Mouse (Mus musculus): Measurements from ENCODE around the gene Nim1k. TPM values are rescaled to one million over a fixed set of nuclear protein-coding genes. Genes with fewer than 3 reads are reported as not detected.

Gene Nim1k
- polyA plus RNA-seq, 1 experiment = 0.19 TPM

GRCm38 (mm10) chr13:119754635-119755020, 1.1 kb downstream of the Nim1k start:
- no peak overlapping the region for H3K4me3 ChIP-seq (ENCODE audit: low read depth, low read length)
- H3K27me3 ChIP-seq (ENCODE audit: control insufficient read depth, insufficient read depth, low read length, poor library complexity, severe bottlenecking) = no peaks in the 10 kb centered on the region
- H3K9me3 ChIP-seq (replicated peaks; ENCODE audit: control insufficient read depth, insufficient read depth, low read length, poor library complexity, severe bottlenecking) = no peaks in the 10 kb centered on the region
- no peak for TF ChIP-seq EP300 (IDR thresholded peaks at IDR 0.05; ENCODE audit: insufficient read depth, low read depth, low read length)
- TF ChIP-seq POLR2A (IDR thresholded peaks at IDR 0.05; ENCODE audit: insufficient read depth, low read length) = no peak
- TF ChIP-seq CTCF (IDR thresholded peaks at IDR 0.05; ENCODE audit: low read depth, low read length) = no peak
- no peaks in the 10 kb centered on the region for H3K36me3 ChIP-seq (ENCODE audit: control insufficient read depth, insufficient read depth, low read length, poor library complexity, severe bottlenecking)
- no peak overlapping the region for H3K27ac ChIP-seq (ENCODE audit: insufficient read depth, low read length)
- no peak overlapping the region for H3K9ac ChIP-seq (ENCODE audit: low read depth, poor library complexity, severe bottlenecking)
- H3K4me1 ChIP-seq (ENCODE audit: control insufficient read depth, insufficient read depth, low read length) = no peaks in the 10 kb centered on the region

GRCm38 (mm10) chr13:119753859-119754634, 1.6 kb downstream of the Nim1k start:
- no peaks in the 10 kb centered on the region for H3K36me3 ChIP-seq (ENCODE audit: control insufficient read depth, insufficient read depth, low read length, poor library complexity, severe bottlenecking)
- no peak for TF ChIP-seq EP300 (IDR thresholded peaks at IDR 0.05; ENCODE audit: insufficient read depth, low read depth, low read length)
- no peak for TF ChIP-seq POLR2A (IDR thresholded peaks at IDR 0.05; ENCODE audit: insufficient read depth, low read length)
- no peak for TF ChIP-seq CTCF (IDR thresholded peaks at IDR 0.05; ENCODE audit: low read depth, low read length)
- H3K4me3 ChIP-seq (ENCODE audit: low read depth, low read length) = no peak overlapping the region
- no peaks in the 10 kb centered on the region for H3K27me3 ChIP-seq (ENCODE audit: control insufficient read depth, insufficient read depth, low read length, poor library complexity, severe bottlenecking)
- H3K9ac ChIP-seq (ENCODE audit: low read depth, poor library complexity, severe bottlenecking) = no peak overlapping the region
- H3K27ac ChIP-seq (ENCODE audit: insufficient read depth, low read length) = no peak overlapping the region
- H3K9me3 ChIP-seq (replicated peaks; ENCODE audit: control insufficient read depth, insufficient read depth, low read length, poor library complexity, severe bottlenecking) = no peaks in the 10 kb centered on the region
- H3K4me1 ChIP-seq (ENCODE audit: control insufficient read depth, insufficient read depth, low read length) = no peaks in the 10 kb centered on the region

GRCm38 (mm10) chr13:119746930-119747329, 8.8 kb downstream of the Nim1k start:
- H3K27ac ChIP-seq (ENCODE audit: insufficient read depth, low read length) = no peak overlapping the region
- H3K36me3 ChIP-seq (ENCODE audit: control insufficient read depth, insufficient read depth, low read length, poor library complexity, severe bottlenecking) = no peaks in the 10 kb centered on the region
- TF ChIP-seq EP300 (IDR thresholded peaks at IDR 0.05; ENCODE audit: insufficient read depth, low read depth, low read length) = no peak
- no peak for TF ChIP-seq CTCF (IDR thresholded peaks at IDR 0.05; ENCODE audit: low read depth, low read length)
- no peaks in the 10 kb centered on the region for H3K27me3 ChIP-seq (ENCODE audit: control insufficient read depth, insufficient read depth, low read length, poor library complexity, severe bottlenecking)
- H3K4me1 ChIP-seq (ENCODE audit: control insufficient read depth, insufficient read depth, low read length) = no peaks in the 10 kb centered on the region
- H3K9ac ChIP-seq (ENCODE audit: low read depth, poor library complexity, severe bottlenecking) = no peak overlapping the region
- no peaks in the 10 kb centered on the region for H3K9me3 ChIP-seq (replicated peaks; ENCODE audit: control insufficient read depth, insufficient read depth, low read length, poor library complexity, severe bottlenecking)
- no peak overlapping the region for H3K4me3 ChIP-seq (ENCODE audit: low read depth, low read length)

GRCm38 (mm10) chr13:119743470-119743869, 12.2 kb downstream of the Nim1k start:
- Histone ChIP-seq H3K27ac (ENCODE audit: insufficient read depth, low read length) (no peak overlapping the region), H3K4me3 (ENCODE audit: low read depth, low read length) (no peak overlapping the region), H3K27me3 (ENCODE audit: control insufficient read depth, insufficient read depth, low read length, poor library complexity, severe bottlenecking) (no peaks in the 10 kb centered on the region), H3K4me1 (ENCODE audit: control insufficient read depth, insufficient read depth, low read length) (no peaks in the 10 kb centered on the region), H3K9ac (ENCODE audit: low read depth, poor library complexity, severe bottlenecking) (no peak overlapping the region), H3K9me3 (replicated peaks; ENCODE audit: control insufficient read depth, insufficient read depth, low read length, poor library complexity, severe bottlenecking) (no peaks in the 10 kb centered on the region), H3K36me3 (ENCODE audit: control insufficient read depth, insufficient read depth, low read length, poor library complexity, severe bottlenecking) (no peaks in the 10 kb centered on the region)
- TF ChIP-seq CTCF (IDR thresholded peaks at IDR 0.05; ENCODE audit: low read depth, low read length) (no peak), EP300 (IDR thresholded peaks at IDR 0.05; ENCODE audit: insufficient read depth, low read depth, low read length) (no peak), POLR2A (IDR thresholded peaks at IDR 0.05; ENCODE audit: insufficient read depth, low read length) (no peak)

GRCm38 (mm10) chr13:119742711-119743415, 12.8 kb downstream of the Nim1k start:
- H3K36me3 ChIP-seq (ENCODE audit: control insufficient read depth, insufficient read depth, low read length, poor library complexity, severe bottlenecking) = no peaks in the 10 kb centered on the region
- no peak overlapping the region for H3K4me3 ChIP-seq (ENCODE audit: low read depth, low read length)
- H3K4me1 ChIP-seq (ENCODE audit: control insufficient read depth, insufficient read depth, low read length) = no peaks in the 10 kb centered on the region
- no peaks in the 10 kb centered on the region for H3K9me3 ChIP-seq (replicated peaks; ENCODE audit: control insufficient read depth, insufficient read depth, low read length, poor library complexity, severe bottlenecking)
- H3K27me3 ChIP-seq (ENCODE audit: control insufficient read depth, insufficient read depth, low read length, poor library complexity, severe bottlenecking) = no peaks in the 10 kb centered on the region
- TF ChIP-seq CTCF (IDR thresholded peaks at IDR 0.05; ENCODE audit: low read depth, low read length) = no peak
- TF ChIP-seq EP300 (IDR thresholded peaks at IDR 0.05; ENCODE audit: insufficient read depth, low read depth, low read length) = no peak
- TF ChIP-seq POLR2A (IDR thresholded peaks at IDR 0.05; ENCODE audit: insufficient read depth, low read length) = no peak
- H3K9ac ChIP-seq (ENCODE audit: low read depth, poor library complexity, severe bottlenecking) = no peak overlapping the region
- H3K27ac ChIP-seq (ENCODE audit: insufficient read depth, low read length) = no peak overlapping the region
